Mouse (Mus musculus) spleen, adult 2 months (tissue): Measurements from ENCODE around the gene Kirrel3. TPM values are rescaled to one million over a fixed set of nuclear protein-coding genes. Genes with fewer than 3 reads are reported as not detected.

ENCODE experiments used
- DNase-seq, 2 experiments: peaks; one replicate each; pipeline versions ENCODE4 v3.0.0 to v3.0.0-alpha.2; 2012 to 2021; ENCODE audit warnings: low spot score in 2 of 2, low read depth in 1 of 2
- H3K27ac ChIP-seq: fragments of 200-500 bp; 2 replicates; pipeline ENCODE4 v1.5.1; 2012; ENCODE audit warnings: low read length, inconsistent platforms; ENCODE audit not compliant: insufficient read depth
- H3K27me3 ChIP-seq: fragments of 200-500 bp; 2 replicates; pipeline ENCODE4 v1.6.1; 2012; ENCODE audit warnings: mild to moderate bottlenecking, moderate library complexity, low read length, inconsistent platforms; ENCODE audit not compliant: control insufficient read depth, insufficient read depth
- H3K36me3 ChIP-seq: fragments of 200-500 bp; 2 replicates; pipeline ENCODE4 v1.6.1; 2012; ENCODE audit warnings: mild to moderate bottlenecking, low read length, inconsistent platforms; ENCODE audit not compliant: control insufficient read depth, insufficient read depth
- H3K4me1 ChIP-seq: fragments of 200-500 bp; 2 replicates; pipeline ENCODE4 v1.6.1; 2011; ENCODE audit warnings: inconsistent platforms; ENCODE audit not compliant: control insufficient read depth, insufficient read depth, insufficient read length
- H3K4me3 ChIP-seq: fragments of 200-500 bp; 2 replicates; pipeline ENCODE4 v1.5.1; 2011; ENCODE audit warnings: mild to moderate bottlenecking, inconsistent platforms; ENCODE audit not compliant: insufficient read depth, insufficient read length; ENCODE audit errors: extremely low read depth
- CTCF ChIP-seq: fragments of 200-500 bp; IDR thresholded peaks from 2 replicates; pipeline ENCODE4 v1.5.1; 2011; ENCODE audit warnings: mild to moderate bottlenecking, inconsistent platforms; ENCODE audit not compliant: insufficient read depth, insufficient read length, insufficient replicate concordance; ENCODE audit errors: extremely low read depth
- POLR2A ChIP-seq: fragments of 200-500 bp; IDR thresholded peaks from 2 replicates; pipeline ENCODE4 v1.6.1; 2011; ENCODE audit warnings: low read depth, low read length, inconsistent platforms
- WGBS: fragments of 180-500 bp; shearing (Covaris S2); methylation state at CpG from one replicate; pipeline ENCODE4 v1.1.7; 2018; 5-methylcytosine and 5-hydroxymethylcytosine counted together
- polyA plus RNA-seq: library from polyadenylated mRNA; depleted of rRNA; stranded (reverse); fragments of >200 nt; gene quantifications from 2 replicates; pipeline ENCODE4 v1.2.3, GENCODE M21; 2012

The Kirrel3 gene
- polyA plus RNA-seq, 1 experiment: 0.23 TPM

DNA sequence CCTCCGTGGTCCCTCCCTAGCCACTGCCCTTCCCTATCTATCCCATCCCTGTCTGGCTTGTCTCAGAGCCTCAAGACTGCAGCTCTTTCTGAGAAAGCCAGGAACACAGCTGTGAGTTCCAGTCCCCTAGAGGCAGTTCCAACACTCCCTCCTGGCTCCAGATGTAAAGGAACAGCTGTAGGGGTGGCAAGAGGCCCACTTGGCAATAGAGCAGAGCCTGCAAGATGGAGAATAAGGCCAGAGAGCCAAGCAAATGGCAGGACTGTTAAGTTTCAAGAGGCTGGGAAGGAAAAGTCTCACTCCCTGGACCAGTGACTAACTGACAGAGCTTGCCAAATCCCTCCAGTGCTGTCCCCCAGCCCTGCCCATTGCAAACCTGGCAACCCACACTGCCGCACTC, 560.1 kb downstream of the Kirrel3 start:
- Histone ChIP-seq H3K27me3 (no peaks in the 10 kb centered on the region), H3K4me1 (no peaks in the 10 kb centered on the region), H3K36me3 (no peaks in the 10 kb centered on the region), H3K4me3 (no peak overlapping the region), H3K27ac (no peak overlapping the region)
- no peak for TF ChIP-seq CTCF
- no peak for TF ChIP-seq POLR2A
- DNase-seq: no peak
- 85% methylated on average over 2 of the region's 2 CpGs for WGBS

DNA sequence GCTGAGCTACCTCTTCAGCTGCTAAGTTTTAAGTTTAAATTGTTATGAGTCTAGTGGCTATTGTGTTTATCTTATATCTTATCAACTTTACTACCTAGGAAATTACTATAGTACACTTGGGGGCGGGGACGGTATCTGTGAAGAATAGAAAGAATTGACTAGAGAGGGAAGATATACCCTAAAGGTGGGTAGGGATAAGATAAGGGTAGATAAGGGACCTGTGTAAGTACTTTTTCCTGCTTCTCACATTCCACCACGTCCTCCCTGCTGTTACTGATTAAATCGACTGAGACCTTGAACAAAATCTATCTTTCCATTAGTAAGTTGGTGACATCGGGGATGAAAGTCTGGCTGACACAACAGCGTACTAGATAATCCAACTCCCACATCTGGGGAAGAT, 562.8 kb downstream of the Kirrel3 start:
- Histone ChIP-seq H3K36me3 (peaks cover 3% of the 10 kb centered on the region; the same call in 1 of the 2 replicates), H3K27me3 (no peaks in the 10 kb centered on the region), H3K4me3 (no peak overlapping the region), H3K27ac (no peak overlapping the region), H3K4me1 (no peaks in the 10 kb centered on the region)
- WGBS: 85% methylated on average over 6 of the region's 6 CpGs
- DNase-seq: no peak
- TF ChIP-seq CTCF: no peak
- no peak for TF ChIP-seq POLR2A

DNA sequence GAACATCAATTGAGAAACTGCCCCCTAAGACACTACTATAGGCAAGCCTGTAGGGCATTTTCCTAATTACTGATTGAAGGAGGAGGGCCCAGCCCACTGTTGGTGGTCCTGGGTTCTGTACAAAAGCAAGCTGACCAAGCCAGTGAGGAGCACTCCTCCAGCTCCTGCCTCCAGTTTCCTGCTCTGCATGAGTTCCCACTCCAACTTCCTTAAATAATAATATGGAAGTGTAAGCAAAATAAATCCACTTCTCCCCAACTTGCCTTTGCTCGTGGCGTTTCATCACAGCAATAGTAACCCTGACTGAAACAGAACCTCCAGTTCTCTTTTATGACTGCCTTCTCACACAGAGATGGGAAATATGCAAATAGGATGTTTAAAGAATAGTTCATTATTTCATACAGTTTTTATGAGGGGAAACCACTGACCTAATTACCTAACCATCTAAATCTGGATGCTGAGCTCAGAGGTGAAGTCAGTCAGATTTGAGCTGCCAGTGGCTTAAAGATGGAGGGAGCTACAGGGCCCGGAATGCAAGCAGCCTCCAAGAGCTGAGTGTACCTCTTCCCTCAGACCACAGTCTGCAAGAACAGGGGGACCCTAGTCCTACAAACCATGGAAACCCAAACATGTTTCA, 564.3 kb downstream of the Kirrel3 start:
- 76% methylated on average over 3 of the region's 3 CpGs for WGBS
- Histone ChIP-seq H3K4me3 (no peak overlapping the region), H3K27ac (no peak overlapping the region), H3K4me1 (no peaks in the 10 kb centered on the region), H3K36me3 (peaks cover 4% of the 10 kb centered on the region; the same call in 1 of the 2 replicates), H3K27me3 (no peaks in the 10 kb centered on the region)
- peak in 1 of 2 experiments; percentile 9 for DNase-seq
- TF ChIP-seq POLR2A: no peak
- TF ChIP-seq CTCF: no peak

GRCm38 (mm10) chr9:35050701-35051454, 565.2 kb downstream of the Kirrel3 start:
- no peak for DNase-seq
- H3K27ac ChIP-seq: no peak overlapping the region
- WGBS: 91% methylated on average over 6 of the region's 6 CpGs
- H3K4me3 ChIP-seq: no peak overlapping the region
- no peaks in the 10 kb centered on the region for H3K27me3 ChIP-seq
- H3K36me3 ChIP-seq: peaks cover 4% of the 10 kb centered on the region; the same call in 1 of the 2 replicates
- TF ChIP-seq POLR2A: no peak
- TF ChIP-seq CTCF: no peak
- H3K4me1 ChIP-seq: peaks cover 5% of the 10 kb centered on the region; the same call in 1 of the 2 replicates

- no peak for DNase-seq
- no peak overlapping the region for H3K27ac ChIP-seq
- TF ChIP-seq CTCF (no peak), POLR2A (no peak)
- peaks cover 7% of the 10 kb centered on the region; the same call in 1 of the 2 replicates for H3K4me1 ChIP-seq
- no peaks in the 10 kb centered on the region for H3K27me3 ChIP-seq
- peaks cover 4% of the 10 kb centered on the region; the same call in 1 of the 2 replicates for H3K36me3 ChIP-seq
- 98% methylated on average over 4 of the region's 4 CpGs for WGBS
- no peak overlapping the region for H3K4me3 ChIP-seq
Measured at GRCm38 (mm10) chr9:35051666-35052065, 566.0 kb downstream of the Kirrel3 start.

DNA sequence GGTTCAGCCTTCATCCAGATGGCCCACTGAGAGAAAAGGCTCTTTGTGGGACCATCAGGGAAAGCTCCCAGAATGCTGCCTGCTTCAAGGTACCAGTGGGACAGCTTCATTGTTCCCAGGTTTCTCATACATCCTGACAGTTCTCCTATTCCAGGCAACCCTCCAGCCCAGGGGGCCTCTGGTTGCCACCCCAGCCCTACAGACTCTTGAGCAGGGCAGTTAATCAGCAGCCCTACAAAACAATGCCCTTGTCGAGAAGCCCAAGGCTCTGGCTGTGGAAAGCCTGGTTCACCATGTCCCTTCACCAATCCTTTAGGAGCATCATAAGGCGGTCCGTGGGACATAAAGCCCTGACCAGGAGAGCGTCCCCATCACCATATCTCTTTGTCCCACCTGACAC, 567.0 kb downstream of the Kirrel3 start:
- peaks cover 4% of the 10 kb centered on the region; the same call in 1 of the 2 replicates for H3K36me3 ChIP-seq
- no peak overlapping the region for H3K27ac ChIP-seq
- no peak for DNase-seq
- no peak overlapping the region for H3K4me3 ChIP-seq
- H3K4me1 ChIP-seq: peaks cover 7% of the 10 kb centered on the region; the same call in 1 of the 2 replicates
- H3K27me3 ChIP-seq: no peaks in the 10 kb centered on the region
- TF ChIP-seq CTCF (no peak), POLR2A (no peak)
- 94% methylated on average over 4 of the region's 4 CpGs for WGBS
